Mouse (Mus musculus) forebrain, embryonic 12.5 days (tissue): ENCODE measurements around the gene Ttc5. TPM values are rescaled to one million over a fixed set of nuclear protein-coding genes. Genes with fewer than 3 reads are reported as not detected.
"Not testable (repeated sequence)": the region's sequence is repeated elsewhere in the genome, so short reads cannot be mapped to it uniquely, and the experiment has no call there.

Source experiments
- ATAC-seq: fragments of 200-750 bp; cut with Nextera tagmentation; 2 replicates; pipeline ENCODE4 v1.8.0; 2017; ENCODE audit warnings: moderate TSS enrichment; ENCODE audit not compliant: low FRiP score
- H3K27ac ChIP-seq: fragments of 300-500 bp; sonication (generic); 2 replicates; pipeline ENCODE4 v1.5.1; 2016; ENCODE audit warnings: mild to moderate bottlenecking
- H3K27me3 ChIP-seq: fragments of 300-500 bp; sonication (generic); 2 replicates; pipeline ENCODE4 v1.6.1; 2016; ENCODE audit warnings: mild to moderate bottlenecking
- H3K36me3 ChIP-seq: fragments of 300-500 bp; sonication (generic); replicated peaks from 2 replicates; pipeline ENCODE4 v1.6.1; 2016; ENCODE audit warnings: mild to moderate bottlenecking
- H3K4me1 ChIP-seq: fragments of 300-500 bp; sonication (generic); 2 replicates; pipeline ENCODE4 v1.6.1; 2016
- H3K4me2 ChIP-seq: fragments of 300-500 bp; sonication (generic); 2 replicates; pipeline ENCODE4 v1.6.1; 2016; ENCODE audit warnings: mild to moderate bottlenecking, moderate library complexity
- H3K4me3 ChIP-seq: fragments of 300-500 bp; sonication (generic); replicated peaks from 2 replicates; pipeline ENCODE4 v1.5.1; 2016; ENCODE audit warnings: mild to moderate bottlenecking
- H3K9ac ChIP-seq: fragments of 300-500 bp; sonication (generic); 2 replicates; pipeline ENCODE4 v1.6.1; 2016; ENCODE audit warnings: mild to moderate bottlenecking
- H3K9me3 ChIP-seq: fragments of 300-500 bp; sonication (generic); 2 replicates; pipeline ENCODE4 v1.6.1; 2016
- WGBS: fragments of 180-500 bp; shearing (Covaris S2); methylation state at CpG from one replicate; pipeline ENCODE4 v1.1.7; 2016; 5-methylcytosine and 5-hydroxymethylcytosine counted together
- polyA plus RNA-seq: library from polyadenylated mRNA; unstranded; fragments of >200 nt; fragmentation: Nextera tagmentation; extraction: Ambion mirVana; gene quantifications from 2 replicates; pipeline ENCODE4 v1.2.1, GENCODE M21; 2016

Gene Ttc5
- 114 and 115 TPM in 2 replicates for polyA plus RNA-seq

DNA sequence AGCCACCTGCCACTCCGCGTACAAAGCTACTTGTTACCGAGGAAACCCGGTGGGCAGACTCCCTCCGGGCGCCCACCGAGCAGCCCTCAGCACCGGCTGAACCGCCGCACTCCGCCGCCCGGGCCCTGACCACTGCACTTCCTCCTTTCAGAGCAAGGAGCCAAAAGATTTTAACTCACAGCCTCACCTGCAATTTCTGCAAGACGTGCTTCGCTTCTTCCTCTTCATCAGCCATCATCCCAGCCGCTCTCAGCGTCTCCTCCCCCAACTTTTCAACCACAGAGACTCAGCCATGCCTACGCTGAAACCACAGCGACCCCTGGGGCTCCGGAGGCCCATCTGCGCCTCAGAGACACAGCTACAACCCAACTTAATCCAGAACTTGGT is at the start of gene Ttc5:
Gene Ttc5 (minus strand): TSS at position 269 of the 387 bp plus-strand sequence.
- H3K9me3 ChIP-seq = no peaks in the 10 kb centered on the region
- WGBS = under 1% methylated on average over 21 of the region's 21 CpGs
- H3K4me3 ChIP-seq = peak within 1 kb of the TSS; percentile 80
- H3K9ac ChIP-seq = peak within 1 kb of the TSS; percentile 71
- peaks cover 20% of the 10 kb centered on the region for H3K36me3 ChIP-seq
- H3K27me3 ChIP-seq = no peaks in the 10 kb centered on the region
- ATAC-seq = peak; percentile 95
- H3K4me2 ChIP-seq = peak within 1 kb of the TSS; percentile 58
- H3K4me1 ChIP-seq = peaks cover 9% of the 10 kb centered on the region
- peak within 1 kb of the TSS; percentile 80 for H3K27ac ChIP-seq

DNA sequence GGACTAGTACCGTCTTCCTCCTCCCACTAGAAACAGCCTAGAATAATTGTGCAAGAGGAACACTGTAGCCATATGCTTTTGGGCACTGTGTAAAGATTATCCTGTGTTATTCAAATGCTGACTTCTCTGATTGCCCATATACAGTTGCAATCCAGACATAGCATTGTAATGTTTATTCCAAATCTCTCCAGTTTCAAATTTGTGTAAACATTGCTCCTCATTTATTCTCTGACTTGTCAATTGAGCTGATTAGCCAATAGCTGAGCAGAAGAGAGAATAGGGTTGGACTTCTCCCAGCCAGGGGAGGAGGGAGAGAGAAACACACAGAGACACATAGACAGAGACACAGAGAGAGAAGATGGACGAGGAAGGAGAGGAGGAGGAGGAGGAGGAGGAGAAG is 49.1 kb upstream of the Ttc5 start:
- Histone ChIP-seq H3K4me3 (no peak overlapping the region), H3K4me2 (no peak overlapping the region), H3K9me3 (no peaks in the 10 kb centered on the region), H3K27ac (no peak overlapping the region), H3K9ac (no peak overlapping the region), H3K36me3 (no peaks in the 10 kb centered on the region), H3K27me3 (no peaks in the 10 kb centered on the region), H3K4me1 (no peaks in the 10 kb centered on the region)
- WGBS = 63% methylated on average over 2 of the region's 2 CpGs
- ATAC-seq = no peak

DNA sequence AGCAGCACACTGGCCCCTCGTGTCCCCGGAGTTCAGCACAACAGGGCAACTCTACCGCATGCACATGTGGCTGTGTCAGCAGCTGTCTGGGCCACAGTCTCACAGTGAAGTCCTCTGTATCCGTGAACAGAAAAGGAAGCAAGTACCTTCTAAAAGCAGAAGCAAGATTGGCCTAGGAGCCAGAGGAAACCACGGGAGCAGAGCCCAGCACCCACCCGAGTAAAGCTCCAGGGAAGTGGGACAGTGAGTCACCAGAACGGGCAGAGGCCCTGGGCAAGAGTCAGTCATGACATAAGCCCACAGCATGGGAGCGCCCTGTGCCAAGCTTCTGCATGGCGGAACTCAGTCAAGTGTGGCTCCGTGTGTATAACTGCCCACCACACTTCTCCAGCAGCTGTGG is 48.6 kb upstream of the Ttc5 start:
- H3K4me2 ChIP-seq = no peak overlapping the region
- H3K4me3 ChIP-seq = no peak overlapping the region
- H3K9ac ChIP-seq = no peak overlapping the region
- H3K9me3 ChIP-seq = no peaks in the 10 kb centered on the region
- no peak overlapping the region for H3K27ac ChIP-seq
- H3K4me1 ChIP-seq = no peaks in the 10 kb centered on the region
- no peaks in the 10 kb centered on the region for H3K36me3 ChIP-seq
- 86% methylated on average over 10 of the region's 10 CpGs for WGBS
- H3K27me3 ChIP-seq = no peaks in the 10 kb centered on the region
- ATAC-seq = no peak

DNA sequence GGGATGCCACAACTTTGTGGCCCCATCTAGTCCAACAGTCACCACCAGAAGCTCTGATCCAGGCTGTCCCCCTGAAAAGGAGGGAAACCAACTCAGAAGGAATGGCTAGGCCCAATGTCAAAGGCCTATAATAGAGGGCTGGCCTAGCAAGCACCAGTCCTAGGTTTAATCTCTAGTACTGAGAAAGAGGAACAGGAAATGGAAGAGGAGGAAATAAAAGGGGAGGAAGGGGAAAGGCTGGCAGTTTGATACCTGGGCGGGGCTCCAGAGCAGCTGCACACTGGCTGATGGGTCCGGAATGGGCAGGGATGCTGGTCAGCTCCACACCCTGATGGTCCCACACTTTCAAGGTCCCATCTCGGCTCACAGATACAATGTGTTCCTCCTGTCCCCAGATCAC is 44.6 kb upstream of the Ttc5 start:
- Histone ChIP-seq H3K4me3 (no peak overlapping the region), H3K9ac (no peak overlapping the region), H3K9me3 (no peaks in the 10 kb centered on the region), H3K27ac (no peak overlapping the region), H3K4me2 (no peak overlapping the region), H3K4me1 (no peaks in the 10 kb centered on the region), H3K36me3 (no peaks in the 10 kb centered on the region), H3K27me3 (no peaks in the 10 kb centered on the region)
- WGBS = 81% methylated on average over 3 of the region's 3 CpGs
- no peak for ATAC-seq

DNA sequence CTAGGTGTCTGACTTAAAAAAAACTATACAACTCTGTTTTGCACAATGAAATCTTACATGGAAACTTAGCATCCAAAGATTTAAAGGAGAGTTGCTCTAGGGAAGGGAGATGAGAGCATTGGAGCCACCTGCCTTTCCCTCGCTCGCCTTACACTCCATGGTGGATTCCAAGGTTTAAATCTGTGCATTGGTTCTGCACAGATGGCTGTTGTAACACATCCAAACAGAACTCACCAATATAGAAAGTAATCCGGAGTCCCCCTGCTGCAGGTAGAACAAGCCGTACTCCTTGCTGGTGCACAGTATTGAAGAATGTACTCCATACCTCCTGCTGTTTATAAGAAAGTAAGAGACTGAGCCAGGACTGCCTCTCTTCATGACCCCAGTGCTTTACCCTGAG is 41.3 kb upstream of the Ttc5 start:
- H3K4me2 ChIP-seq = no peak overlapping the region
- no peaks in the 10 kb centered on the region for H3K9me3 ChIP-seq
- H3K36me3 ChIP-seq = peaks cover 23% of the 10 kb centered on the region
- 85% methylated on average over 4 of the region's 4 CpGs for WGBS
- no peak overlapping the region for H3K9ac ChIP-seq
- ATAC-seq = no peak
- H3K4me3 ChIP-seq = no peak overlapping the region
- no peaks in the 10 kb centered on the region for H3K27me3 ChIP-seq
- H3K27ac ChIP-seq = no peak overlapping the region
- H3K4me1 ChIP-seq = no peaks in the 10 kb centered on the region

DNA sequence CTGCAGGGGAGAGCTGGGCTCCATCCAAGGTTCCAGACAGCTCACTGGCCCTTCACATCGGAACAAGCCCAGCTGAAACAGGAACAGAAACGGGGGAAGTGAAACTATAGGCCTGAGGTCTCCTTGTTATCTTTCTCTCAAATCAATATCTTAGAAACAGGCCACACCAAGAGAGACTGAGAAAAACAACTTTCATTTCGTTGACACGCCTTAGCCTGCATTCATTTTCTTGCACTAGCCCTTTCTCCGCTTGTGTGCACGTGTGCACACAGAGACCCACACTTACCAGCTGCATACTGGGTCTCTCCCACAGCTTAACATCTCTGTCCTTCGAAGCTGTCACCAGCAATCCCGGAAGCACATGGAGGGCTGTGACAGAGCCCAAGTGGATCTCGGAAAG is 38.9 kb upstream of the Ttc5 start:
- Histone ChIP-seq H3K36me3 (peaks cover 47% of the 10 kb centered on the region), H3K4me1 (no peaks in the 10 kb centered on the region), H3K9ac (no peak overlapping the region), H3K4me2 (no peak overlapping the region), H3K27me3 (no peaks in the 10 kb centered on the region), H3K9me3 (no peaks in the 10 kb centered on the region), H3K4me3 (no peak overlapping the region), H3K27ac (no peak overlapping the region)
- ATAC-seq = no peak
- 92% methylated on average over 9 of the region's 9 CpGs for WGBS

DNA sequence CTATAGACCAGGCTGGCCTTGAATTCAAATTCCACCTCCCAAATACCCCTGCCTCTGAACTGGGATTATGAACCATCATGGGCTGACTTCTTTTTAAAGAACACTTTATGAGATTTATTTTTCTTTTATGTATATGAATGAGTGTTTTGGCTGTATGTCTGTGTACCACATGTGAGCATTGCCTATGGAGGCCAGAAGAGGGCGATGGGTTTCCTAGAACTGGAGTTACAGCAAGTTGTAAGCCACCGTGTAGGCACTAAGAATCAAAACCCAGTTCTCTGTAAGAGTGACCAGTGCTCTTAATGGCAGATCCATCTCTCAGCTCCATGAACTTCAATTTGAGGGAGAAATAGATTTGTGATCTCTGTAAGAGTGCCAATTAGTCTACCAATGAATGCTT is 37.9 kb upstream of the Ttc5 start:
- ATAC-seq = no peak
- Histone ChIP-seq H3K9me3 (no peaks in the 10 kb centered on the region), H3K4me2 (no peak overlapping the region), H3K27ac (no peak overlapping the region), H3K9ac (no peak overlapping the region), H3K4me3 (no peak overlapping the region), H3K27me3 (no peaks in the 10 kb centered on the region), H3K36me3 (peaks cover 54% of the 10 kb centered on the region), H3K4me1 (no peaks in the 10 kb centered on the region)
- 83% methylated on average over 2 of the region's 2 CpGs for WGBS

DNA sequence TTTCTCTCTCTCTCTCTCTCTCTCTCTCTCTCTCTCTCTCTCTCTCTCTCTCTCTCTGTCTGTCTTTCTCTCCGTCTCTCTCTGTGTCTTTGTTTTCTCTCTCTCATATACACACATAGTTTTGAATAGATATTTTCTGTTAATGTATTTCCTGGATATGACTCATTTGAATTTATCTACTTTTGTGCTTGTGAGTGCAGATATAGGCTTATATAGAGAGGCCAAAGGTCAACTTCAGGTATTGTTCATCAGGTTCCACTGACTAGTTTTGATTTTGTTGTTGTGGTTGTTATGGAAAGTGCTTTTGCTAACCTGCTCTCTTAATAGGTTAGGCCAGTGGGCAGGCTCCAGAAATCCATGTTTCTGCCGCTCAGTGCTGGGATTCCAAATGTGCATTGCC is 27.7 kb upstream of the Ttc5 start:
- Histone ChIP-seq H3K27me3 (no peaks in the 10 kb centered on the region), H3K36me3 (peaks cover 59% of the 10 kb centered on the region), H3K4me2 (no peak overlapping the region), H3K4me1 (peaks cover 3% of the 10 kb centered on the region; the same call in 1 of the 2 replicates), H3K9me3 (no peaks in the 10 kb centered on the region), H3K4me3 (no peak overlapping the region), H3K9ac (no peak overlapping the region), H3K27ac (no peak overlapping the region)
- 91% methylated on average over 2 of the region's 2 CpGs for WGBS
- no peak for ATAC-seq

DNA sequence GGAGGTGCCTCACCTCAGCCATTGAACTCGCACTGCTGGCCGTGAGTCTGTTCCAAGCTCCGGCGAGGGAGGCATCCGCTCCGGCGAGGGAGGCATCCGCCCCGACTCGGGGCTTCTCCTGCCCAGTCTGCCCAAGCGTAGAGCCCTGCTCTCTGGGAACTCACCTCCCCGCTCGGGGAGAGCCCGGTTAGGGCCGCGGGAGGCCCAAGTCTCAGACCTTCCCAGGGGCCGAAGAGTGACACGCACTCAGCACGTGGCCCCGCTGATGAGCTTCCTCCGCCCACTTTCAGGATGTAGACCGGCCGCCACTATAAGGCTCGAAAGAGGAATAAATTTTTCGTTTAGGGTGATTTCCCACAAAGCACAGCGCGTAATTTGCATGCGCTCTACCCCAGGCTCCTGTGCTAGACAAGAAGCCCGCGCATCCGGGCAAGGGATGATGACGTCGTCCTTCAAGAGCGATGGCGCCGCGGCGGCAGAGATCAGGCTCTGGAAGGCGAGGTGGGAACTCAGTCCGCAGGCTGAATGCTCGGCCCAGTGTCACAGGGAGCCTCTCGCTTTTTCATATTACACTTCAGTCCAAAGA is 22.3 kb upstream of the Ttc5 start, which contains the start of the genes Ccnb1ip1 and Parp2:
Gene Ccnb1ip1 (minus strand): TSS at position 246 of the 586 bp plus-strand sequence.
Gene Parp2 (plus strand): TSS at position 355 of the 586 bp plus-strand sequence.
- H3K4me2 ChIP-seq = peak within 1 kb of the TSS; percentile 55
- H3K4me1 ChIP-seq = peaks cover 3% of the 10 kb centered on the region; the same call in 1 of the 2 replicates
- ATAC-seq = peak; percentile 97
- under 1% methylated on average over 42 of the region's 42 CpGs for WGBS
- peaks cover 24% of the 10 kb centered on the region for H3K36me3 ChIP-seq
- no peaks in the 10 kb centered on the region for H3K9me3 ChIP-seq
- no peaks in the 10 kb centered on the region for H3K27me3 ChIP-seq
- H3K4me3 ChIP-seq = peak within 1 kb of the TSS; percentile 52
- peak within 1 kb of the TSS; percentile 69 for H3K9ac ChIP-seq
- H3K27ac ChIP-seq = peak within 1 kb of the TSS; percentile 93

DNA sequence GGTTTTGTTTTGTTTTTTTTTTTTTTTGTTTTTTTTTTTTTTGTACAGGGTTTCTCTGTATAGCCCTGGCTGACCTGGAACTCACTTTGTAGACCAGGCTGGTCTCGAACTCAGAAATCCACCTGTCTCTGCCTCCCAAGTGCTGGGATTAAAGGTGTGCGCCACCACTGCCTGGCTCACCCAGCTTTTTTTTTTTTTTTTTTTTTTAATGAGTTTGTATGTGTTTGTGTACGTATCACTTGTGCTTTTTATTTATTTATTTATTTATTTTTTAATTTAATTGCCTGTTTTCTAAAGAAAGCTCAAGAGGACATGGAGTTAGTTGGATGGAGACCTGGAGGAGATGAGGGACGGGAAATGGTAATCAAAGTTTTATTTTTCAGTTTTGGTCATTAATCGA is 21.1 kb upstream of the Ttc5 start:
- peaks cover 13% of the 10 kb centered on the region for H3K36me3 ChIP-seq
- not testable (repeated sequence) for H3K27me3 ChIP-seq, ATAC-seq, H3K4me3 ChIP-seq, H3K9me3 ChIP-seq, H3K27ac ChIP-seq, H3K4me1 ChIP-seq, H3K9ac ChIP-seq
- H3K4me2 ChIP-seq = peak overlapping the region; percentile 55
- WGBS = 86% methylated on average over 5 of the region's 5 CpGs

DNA sequence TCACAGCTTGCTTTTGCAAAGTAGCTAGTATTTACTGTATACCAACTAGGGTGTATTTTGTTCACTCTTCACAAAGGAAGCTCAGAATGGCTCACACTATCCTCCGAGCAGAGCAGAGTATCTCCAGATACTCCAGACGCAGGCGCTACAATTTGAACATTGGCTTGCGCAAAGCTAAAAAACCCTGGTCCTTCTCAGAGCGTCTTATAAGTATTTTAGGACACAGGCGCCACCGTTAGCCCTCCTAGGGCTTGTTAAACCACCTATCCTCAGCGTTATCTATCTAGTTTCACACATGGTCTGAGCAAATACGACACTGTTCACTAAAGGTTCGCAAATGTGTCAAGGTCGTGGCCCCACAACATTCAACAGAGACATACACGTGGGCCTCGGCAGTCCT is 19.4 kb upstream of the Ttc5 start:
- no peak overlapping the region for H3K4me3 ChIP-seq
- no peak overlapping the region for H3K9ac ChIP-seq
- peaks cover 6% of the 10 kb centered on the region for H3K4me1 ChIP-seq
- H3K27me3 ChIP-seq = no peaks in the 10 kb centered on the region
- H3K4me2 ChIP-seq = no peak overlapping the region
- no peaks in the 10 kb centered on the region for H3K9me3 ChIP-seq
- H3K27ac ChIP-seq = no peak overlapping the region
- H3K36me3 ChIP-seq = no peaks in the 10 kb centered on the region
- ATAC-seq = no peak
- 74% methylated on average over 13 of the region's 13 CpGs for WGBS

DNA sequence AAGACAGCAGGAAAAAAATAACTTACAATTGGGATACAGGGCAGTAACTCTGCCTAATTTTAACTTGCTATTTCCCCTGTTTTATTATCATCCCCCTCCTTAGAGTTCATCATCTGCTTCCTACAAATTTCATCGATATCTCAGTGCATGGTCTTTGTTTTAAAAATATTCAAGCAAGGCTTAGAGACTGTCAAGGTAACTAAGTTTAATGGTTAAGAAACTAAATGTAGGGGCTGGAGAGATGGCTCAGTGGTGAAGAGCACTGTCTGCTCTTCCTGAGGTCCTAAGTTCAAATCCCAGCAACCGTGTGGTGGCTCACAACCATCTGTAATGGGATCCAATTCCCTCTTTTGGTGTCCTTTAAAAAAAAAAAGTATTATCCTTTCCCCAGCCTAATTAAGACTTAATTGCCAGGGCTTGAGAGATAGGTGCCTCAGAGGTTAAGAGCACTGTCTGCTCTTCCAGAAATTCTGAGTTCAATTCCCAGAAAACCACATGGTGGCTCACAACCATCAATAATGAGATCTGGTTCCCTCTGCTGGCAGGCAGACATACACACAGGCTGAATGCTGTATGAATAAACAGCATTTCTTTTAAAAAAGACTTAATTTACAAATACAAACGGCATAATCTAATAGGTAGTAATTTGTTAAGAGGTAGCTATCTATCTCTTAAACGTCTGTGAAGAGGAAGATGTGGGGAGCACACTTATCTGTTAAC is 17.7 kb upstream of the Ttc5 start:
- Histone ChIP-seq H3K4me1 (peaks cover 3% of the 10 kb centered on the region; the same call in 1 of the 2 replicates), H3K36me3 (no peaks in the 10 kb centered on the region), H3K4me2 (no peak overlapping the region), H3K27ac (no peak overlapping the region), H3K27me3 (no peaks in the 10 kb centered on the region), H3K9ac (no peak overlapping the region), H3K9me3 (no peaks in the 10 kb centered on the region), H3K4me3 (no peak overlapping the region)
- ATAC-seq = no peak
- 60% methylated on average over 4 of the region's 4 CpGs for WGBS

DNA sequence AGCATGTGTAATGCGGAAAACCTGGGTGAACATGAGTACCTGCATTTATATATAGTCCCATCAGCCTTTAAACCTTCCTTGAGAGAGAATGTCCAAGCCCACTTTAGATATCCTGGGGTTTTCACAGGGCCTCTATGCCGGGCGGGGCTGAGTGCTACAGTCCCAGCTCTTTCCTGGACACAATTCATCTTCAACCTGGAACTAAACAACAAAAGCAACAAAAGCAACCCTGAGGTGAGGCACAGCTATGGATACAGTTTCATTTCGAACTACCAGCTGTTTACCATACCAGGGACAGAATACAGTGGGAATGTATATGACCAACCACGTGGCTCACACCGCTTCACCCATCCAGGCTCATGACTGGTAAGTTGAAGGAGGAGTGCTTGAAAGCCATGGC is 17.1 kb upstream of the Ttc5 start:
- WGBS = 85% methylated on average over 6 of the region's 6 CpGs
- H3K4me1 ChIP-seq = peaks cover 3% of the 10 kb centered on the region; the same call in 1 of the 2 replicates
- no peak overlapping the region for H3K4me2 ChIP-seq
- no peaks in the 10 kb centered on the region for H3K9me3 ChIP-seq
- no peak for ATAC-seq
- H3K36me3 ChIP-seq = no peaks in the 10 kb centered on the region
- H3K9ac ChIP-seq = no peak overlapping the region
- no peaks in the 10 kb centered on the region for H3K27me3 ChIP-seq
- no peak overlapping the region for H3K4me3 ChIP-seq
- H3K27ac ChIP-seq = no peak overlapping the region
